Mouse (Mus musculus) CD4-positive, CD25-positive, alpha-beta regulatory T cell, adult 2 months (primary cell): ENCODE measurements at regions not wholly inside any gene's neighbourhood (a gene's known extent, or its start where the extent isn't known, plus 50 kb on each side); places are given as distances from the start of the nearest gene placed in this dataset.

Experiments
- DNase-seq: peaks from one replicate; pipeline ENCODE4 v3.0.0-alpha.2; 2012; ENCODE audit warnings: low read depth, low spot score

- no peak for DNase-seq
These were observed 483.6 kb upstream of the B430305J03Rik start for GRCm38 (mm10) chr3:61849317-61849716.

- no peak for DNase-seq
These were observed 481.0 kb upstream of the B430305J03Rik start for GRCm38 (mm10) chr3:61846703-61847102.

GRCm38 (mm10) chr3:61839355-61840009, 473.7 kb upstream of the B430305J03Rik start:
- peak; percentile 48 for DNase-seq

- DNase-seq: no peak
These were observed 451.1 kb upstream of the B430305J03Rik start for GRCm38 (mm10) chr3:61816807-61817206.

- no peak for DNase-seq
These were observed 430.3 kb upstream of the B430305J03Rik start for GRCm38 (mm10) chr3:61796021-61796420.

- no peak for DNase-seq
These were observed 424.9 kb upstream of the B430305J03Rik start for GRCm38 (mm10) chr3:61790674-61791073.
